Mouse (Mus musculus): ENCODE measurements around the gene Rgs21.

DNA sequence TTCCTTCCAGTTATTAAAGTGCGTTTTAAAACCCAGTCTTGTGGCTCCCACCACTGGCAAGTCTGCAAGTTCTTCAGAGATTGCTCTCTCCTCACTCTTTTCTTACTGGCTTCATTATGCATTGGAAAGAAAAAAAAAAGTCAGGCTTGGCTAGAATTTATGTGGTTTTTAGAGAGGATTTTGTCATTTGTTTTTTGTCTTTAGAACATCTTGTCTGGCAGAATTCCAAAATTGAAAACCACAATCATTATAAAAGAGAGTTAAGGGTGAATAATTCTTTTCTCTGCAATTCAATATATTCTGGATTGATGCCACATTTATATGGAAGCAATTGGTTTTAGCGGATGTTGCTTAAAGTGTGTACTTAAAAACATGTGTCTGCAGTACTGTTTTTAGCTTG, 35.5 kb upstream of the Rgs21 start:
- no peak for TF ChIP-seq CTCF (IDR thresholded peaks at IDR 0.05; ENCODE audit: extremely low read depth, insufficient read depth, low read length)
- no peak for TF ChIP-seq POLR2A (IDR thresholded peaks at IDR 0.05; ENCODE audit: extremely low read depth, insufficient read depth, low read length)
